In the genomic region with DNA sequence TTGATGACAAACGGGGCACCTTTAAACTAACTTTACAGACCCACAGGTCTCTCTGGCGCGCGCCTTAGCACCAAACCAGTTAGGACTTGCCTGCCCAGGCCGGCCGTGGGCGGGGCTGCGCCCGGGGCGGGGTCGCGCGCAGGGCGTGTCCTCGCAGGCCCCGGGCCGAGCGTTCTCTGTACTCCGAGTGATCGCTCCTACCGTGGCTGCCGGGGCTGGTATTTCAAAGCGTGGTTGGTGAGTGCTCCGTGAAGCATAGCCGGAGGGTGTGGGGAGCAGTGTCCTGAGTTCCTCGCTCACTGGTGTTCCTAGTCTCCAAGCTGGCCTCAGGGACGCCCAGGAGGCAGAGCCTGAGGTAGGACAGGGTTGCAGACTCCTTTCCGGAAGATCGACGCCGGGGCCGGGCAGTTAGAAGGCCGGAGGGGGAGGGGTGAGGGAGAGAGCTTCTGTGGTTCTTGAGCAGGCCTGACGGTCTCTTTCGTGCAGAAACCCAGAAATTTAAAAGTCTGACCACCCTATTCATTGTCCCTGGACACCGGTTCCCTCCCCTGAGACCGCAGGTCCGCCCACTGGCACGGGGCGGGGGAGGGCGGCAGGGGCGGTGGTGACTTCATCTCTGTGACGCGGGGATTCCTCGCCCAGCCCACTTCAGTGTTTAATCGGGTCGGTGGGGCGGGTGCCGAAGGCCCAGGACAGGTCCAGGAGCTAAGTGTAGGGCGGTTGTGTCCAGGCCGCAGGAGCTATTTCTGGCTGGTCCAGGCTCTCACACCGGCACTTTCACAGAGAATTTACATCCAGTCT, we compare ENCODE assay signal across 8 mouse cellular contexts. TPM values are rescaled to one million over a fixed set of nuclear protein-coding genes. Genes with fewer than 3 reads are reported as not detected.
A peak's percentile ranks its signal among the peaks of the same experiment; 100 is the strongest.
DNase-seq lines count a peak whose midpoint lies in the region; ATAC-seq and TF ChIP-seq lines count a peak whose summit lies in the region.

A gene (plus strand): TSS at position 163 of the 801 bp plus-strand sequence.

- WGBS in forebrain, embryonic 16.5 days = under 1% methylated on average over 52 of the region's 52 CpGs
- under 1% methylated on average over 52 of the region's 52 CpGs for WGBS in hindbrain, embryonic 10.5 days

- no peak for TF ChIP-seq RAD21 in MEL (IDR thresholded peaks at IDR 0.05; ENCODE audit: low read depth, low read length)

- TF ChIP-seq EP300 in MEL (IDR thresholded peaks at IDR 0.05; ENCODE audit: low read depth in 1 of 2, low read length in 2 of 2) = peak in 1 of 2 experiments; percentile 17; a peak in 1 of 4 replicates

- H3K9me3 ChIP-seq in MEL (replicated peaks; ENCODE audit: insufficient read depth, low read length) = no peaks in the 10 kb centered on the region
- H3K9me3 ChIP-seq in forebrain, embryonic 16.5 days (ENCODE audit: control insufficient read depth, low read length) = no peaks in the 10 kb centered on the region
- H3K9me3 ChIP-seq in hindbrain, embryonic 10.5 days = no peaks in the 10 kb centered on the region

- ATAC-seq in forebrain, embryonic 16.5 days = peak; percentile 58

- peaks cover 11% of the 10 kb centered on the region for H3K79me2 ChIP-seq in MEL (ENCODE audit: control insufficient read depth, insufficient read depth, low read length, poor library complexity)

- DNase-seq in MEL (ENCODE audit: low read depth, low spot score) = peak; percentile 91
- peak; percentile 81 for DNase-seq in c-Kit-positive CD71-positive TER-119-positive erythroid progenitor cells, embryonic 14.5 days (ENCODE audit: low spot score)
- peak; percentile 86 for DNase-seq in hindbrain, embryonic 10.5 days (ENCODE audit: low spot score)
- DNase-seq in layer of hippocampus, postnatal 10 days (ENCODE audit: low spot score in 2 of 2) = peak; percentile 62 to 75
- DNase-seq in lung, postnatal 14 days = peak; percentile 92
- DNase-seq in retina, postnatal 1 day = peak; percentile 83
- peak; percentile 93 for DNase-seq in urinary bladder, postnatal 14 days (ENCODE audit: low spot score)

- TF ChIP-seq CTCF in MEL (IDR thresholded peaks at IDR 0.05 in 2 of 3, conservative IDR thresholded peaks at IDR 0.05 in 1 of 3; ENCODE audit: control insufficient read depth in 1 of 3, insufficient read depth in 1 of 3, low read depth in 2 of 3, low read length in 3 of 3, poor library complexity in 1 of 3, severe bottlenecking in 1 of 3) = no peak

- H3K4me1 ChIP-seq in MEL (ENCODE audit: control insufficient read depth in 1 of 2, insufficient read depth in 2 of 2, low read length in 2 of 2) = peaks cover 5 to 25% of the 10 kb centered on the region in 2 experiments
- peaks cover 37% of the 10 kb centered on the region for H3K4me1 ChIP-seq in forebrain, embryonic 16.5 days (replicated peaks; ENCODE audit: control insufficient read depth, insufficient read depth, low read length)
- peaks cover 68% of the 10 kb centered on the region for H3K4me1 ChIP-seq in hindbrain, embryonic 10.5 days (replicated peaks)

- peak within 1 kb of the TSS; percentile 92 for H3K27ac ChIP-seq in MEL (ENCODE audit: control insufficient read depth, low read depth, low read length)
- H3K27ac ChIP-seq in forebrain, embryonic 16.5 days (ENCODE audit: low read length) = peak within 1 kb of the TSS; percentile 49
- peak within 1 kb of the TSS; percentile 93 for H3K27ac ChIP-seq in hindbrain, embryonic 10.5 days

- H3K36me3 ChIP-seq in MEL (ENCODE audit: control insufficient read depth in 1 of 2, insufficient read depth in 2 of 2, low read length in 2 of 2) = peaks cover 0 to 9% of the 10 kb centered on the region in 2 experiments; a peak in 2 of 4 replicates
- H3K36me3 ChIP-seq in forebrain, embryonic 16.5 days (ENCODE audit: control insufficient read depth, insufficient read depth) = peaks cover 13% of the 10 kb centered on the region
- peaks cover 34% of the 10 kb centered on the region for H3K36me3 ChIP-seq in hindbrain, embryonic 10.5 days

- peak in 1 of 2 experiments; percentile 78; a peak in 2 of 4 replicates for TF ChIP-seq POLR2A in MEL (IDR thresholded peaks at IDR 0.05; ENCODE audit: control insufficient read depth in 1 of 2, insufficient read depth in 1 of 2, low read depth in 1 of 2, low read length in 2 of 2, poor library complexity in 1 of 2)

- peak within 1 kb of the TSS; percentile 87 to 97 for H3K4me3 ChIP-seq in MEL (ENCODE audit: control insufficient read depth in 1 of 2, insufficient read depth in 1 of 2, low read depth in 2 of 2, low read length in 2 of 2)
- H3K4me3 ChIP-seq in forebrain, embryonic 16.5 days (replicated peaks; ENCODE audit: low read length) = peak within 1 kb of the TSS; percentile 62
- peak within 1 kb of the TSS; percentile 80 for H3K4me3 ChIP-seq in hindbrain, embryonic 10.5 days

- H3K9ac ChIP-seq in MEL (ENCODE audit: control insufficient read depth, low read depth, low read length, poor library complexity, severe bottlenecking) = peak within 1 kb of the TSS; percentile 88
- H3K9ac ChIP-seq in forebrain, embryonic 16.5 days (replicated peaks; ENCODE audit: low read depth, low read length) = peak within 1 kb of the TSS; percentile 77

- H3K4me2 ChIP-seq in forebrain, embryonic 16.5 days (ENCODE audit: low read length) = peak within 1 kb of the TSS; percentile 62

- H3K27me3 ChIP-seq in MEL (ENCODE audit: control insufficient read depth in 1 of 2, insufficient read depth in 2 of 2, low read length in 2 of 2) = no peaks in the 10 kb centered on the region
- peaks cover 41% of the 10 kb centered on the region for H3K27me3 ChIP-seq in forebrain, embryonic 16.5 days (replicated peaks; ENCODE audit: control insufficient read depth, insufficient read depth, low read length)
- peaks cover 47% of the 10 kb centered on the region for H3K27me3 ChIP-seq in hindbrain, embryonic 10.5 days (ENCODE audit: insufficient read depth, poor library complexity, severe bottlenecking)

TF ChIP-seq in MEL, 35 proteins besides CTCF, POLR2A, EP300 and RAD21 (continues in another document):
- TF ChIP-seq ZMIZ1 (IDR thresholded peaks at IDR 0.05; ENCODE audit: low read depth, low read length) (peak; percentile 42; the same call in 1 of the 2 replicates), ETS1 (IDR thresholded peaks at IDR 0.05; ENCODE audit: low read depth, low read length) (peak; percentile 49; the same call in 1 of the 2 replicates), MYC (IDR thresholded peaks at IDR 0.05; ENCODE audit: low read depth, low read length) (0 out of 2 replicates have a peak, but pooled peaks have one; percentile 17), CHD2 (IDR thresholded peaks at IDR 0.05; ENCODE audit: low read length) (no peak), MAZ (IDR thresholded peaks at IDR 0.05; ENCODE audit: low read depth, low read length) (peak; percentile 75), ELF1 (IDR thresholded peaks at IDR 0.05; ENCODE audit: low read depth, low read length) (no peak), POLR2AphosphoS5 (IDR thresholded peaks at IDR 0.05; ENCODE audit: borderline replicate concordance, low read depth, low read length) (no peak), SIN3A (IDR thresholded peaks at IDR 0.05; ENCODE audit: low read length) (no peak; the same call in 1 of the 2 replicates), TCF12 (IDR thresholded peaks at IDR 0.05; ENCODE audit: low read depth, low read length) (0 out of 2 replicates have a peak, but pooled peaks have one; percentile 13), BHLHE40 (IDR thresholded peaks at IDR 0.05; ENCODE audit: borderline replicate concordance, low read depth, low read length) (peak; percentile 68), JUND (IDR thresholded peaks at IDR 0.05; ENCODE audit: low read depth, low read length) (no peak), UBTF (IDR thresholded peaks at IDR 0.05; ENCODE audit: borderline replicate concordance, insufficient read depth, low read depth, low read length) (no peak), POLR2AphosphoS2 (IDR thresholded peaks at IDR 0.05; ENCODE audit: low read length) (peak; percentile 71), MAX (IDR thresholded peaks at IDR 0.05; ENCODE audit: low read length) (peak; percentile 37), ZKSCAN1 (IDR thresholded peaks at IDR 0.05; ENCODE audit: low read depth, low read length) (no peak), TBP (IDR thresholded peaks at IDR 0.05; ENCODE audit: low read depth, low read length) (peak; percentile 28; the same call in 1 of the 2 replicates), KAT2A (conservative IDR thresholded peaks at IDR 0.05; ENCODE audit: low read depth, low read length) (no peak), MAFK (IDR thresholded peaks at IDR 0.05; ENCODE audit: borderline replicate concordance, low read depth, low read length) (no peak), USF2 (IDR thresholded peaks at IDR 0.05; ENCODE audit: borderline replicate concordance in 1 of 2, insufficient read depth in 1 of 2, low read depth in 1 of 2, low read length in 2 of 2) (no peak), CHD1 (IDR thresholded peaks at IDR 0.05; ENCODE audit: low read depth, low read length) (no peak; the same call in 1 of the 2 replicates), TAL1 (IDR thresholded peaks at IDR 0.05; ENCODE audit: low read length) (no peak), MYB (IDR thresholded peaks at IDR 0.05; ENCODE audit: low read depth, low read length) (no peak), GATA1 (IDR thresholded peaks at IDR 0.05; ENCODE audit: low read depth, low read length) (no peak), RCOR1 (IDR thresholded peaks at IDR 0.05; ENCODE audit: low read depth, low read length) (no peak), ZNF384 (IDR thresholded peaks at IDR 0.05; ENCODE audit: low read depth, low read length) (no peak), MXI1 (IDR thresholded peaks at IDR 0.05; ENCODE audit: low read depth, low read length) (peak; percentile 61), NRF1 (IDR thresholded peaks at IDR 0.05; ENCODE audit: insufficient read depth, low read depth, low read length, poor library complexity, severe bottlenecking) (peak; percentile 41; the same call in 1 of the 2 replicates), SMC3 (IDR thresholded peaks at IDR 0.05; ENCODE audit: low read depth, low read length) (no peak), USF1 (IDR thresholded peaks at IDR 0.05; ENCODE audit: low read depth, low read length) (no peak), MEF2A (IDR thresholded peaks at IDR 0.05; ENCODE audit: extremely low read depth, insufficient replicate concordance, low read depth, low read length, poor library complexity, severe bottlenecking) (no peak), GABPA (IDR thresholded peaks at IDR 0.05; ENCODE audit: low read depth, low read length) (0 out of 2 replicates have a peak, but pooled peaks have one; percentile 23)

RNA-seq across cellular contexts. Expression of the gene that starts here (rescaled TPM):
- 38.9 and 40.6 TPM in 2 replicates for total RNA-seq in MEL (2012; rRNA removed)
- polyA plus RNA-seq in MEL (2012; ENCODE audit: insufficient read depth in 1 of 2, insufficient read length in 2 of 2, low read depth in 1 of 2, low replicate concordance in 2 of 2, missing spikeins in 1 of 2) = 10 to 100 TPM in 1 of 2 experiments, not detected in 1; 86.6 TPM
- 20.8 TPM in 2 replicates for polyA plus RNA-seq in forebrain, embryonic 16.5 days (2015; fragmentation: Nextera tagmentation; extraction: Ambion mirVana)
- 26.0 and 29.7 TPM in 2 replicates for polyA plus RNA-seq in hindbrain, embryonic 10.5 days (2016; fragmentation: Nextera tagmentation; extraction: Ambion mirVana)
- total RNA-seq in layer of hippocampus, postnatal 10 days (2021) = 10 to 100 TPM; 38.7 to 39.9 TPM

Comparison
In these comparisons a context has a peak if more than half of its experiments do, and no peak if none do; other contexts are left out.
1. Peak in every context shown above with its lines: DNase-seq, ATAC-seq, H3K4me3 ChIP-seq and H3K27ac ChIP-seq.